Mouse (Mus musculus): Measurements from ENCODE around the gene Dlg1. TPM values are rescaled to one million over a fixed set of nuclear protein-coding genes. Genes with fewer than 3 reads are reported as not detected.
A peak's percentile ranks its signal among the peaks of the same experiment; 100 is the strongest.

The Dlg1 gene
- polyA plus RNA-seq, 1 experiment from 2014 or later: 30.8 TPM

- Histone ChIP-seq H3K4me1 (peaks cover 3% of the 10 kb centered on the region; the same call in 1 of the 2 replicates), H3K4me2 (replicated peaks) (no peak overlapping the region), H3K36me3 (no peaks in the 10 kb centered on the region), H3K27me3 (no peaks in the 10 kb centered on the region), H3K9ac (no peak overlapping the region), H3K27ac (replicated peaks) (no peak overlapping the region), H3K4me3 (replicated peaks) (no peak overlapping the region), H3K9me3 (replicated peaks) (no peaks in the 10 kb centered on the region)
- ATAC-seq (ENCODE audit: insufficient number of reproducible peaks, low FRiP score, low TSS enrichment, low read depth): no peak
- WGBS: 10% methylated on average over 2 of the region's 2 CpGs
Observed at GRCm38 (mm10) chr16:31657502-31657901, 5.7 kb upstream of the Dlg1 start.

- H3K4me3 ChIP-seq (replicated peaks): no peak overlapping the region
- no peaks in the 10 kb centered on the region for H3K27me3 ChIP-seq
- no peak overlapping the region for H3K4me2 ChIP-seq (replicated peaks)
- peaks cover 6% of the 10 kb centered on the region; the same call in 1 of the 2 replicates for H3K4me1 ChIP-seq
- no peaks in the 10 kb centered on the region for H3K36me3 ChIP-seq
- no peak overlapping the region for H3K9ac ChIP-seq
- H3K9me3 ChIP-seq (replicated peaks): no peaks in the 10 kb centered on the region
- ATAC-seq (ENCODE audit: insufficient number of reproducible peaks, low FRiP score, low TSS enrichment, low read depth): no peak
- WGBS: 57% methylated on average over 6 of the region's 6 CpGs
- no peak overlapping the region for H3K27ac ChIP-seq (replicated peaks)
Observed at GRCm38 (mm10) chr16:31658539-31659334, 4.5 kb upstream of the Dlg1 start.

- H3K9ac ChIP-seq: no peak overlapping the region
- H3K36me3 ChIP-seq: no peaks in the 10 kb centered on the region
- ATAC-seq (ENCODE audit: insufficient number of reproducible peaks, low FRiP score, low TSS enrichment, low read depth): no peak
- peaks cover 6% of the 10 kb centered on the region; the same call in 1 of the 2 replicates for H3K4me1 ChIP-seq
- WGBS: 63% methylated on average over 5 of the region's 5 CpGs
- H3K4me3 ChIP-seq (replicated peaks): no peak overlapping the region
- no peak overlapping the region for H3K4me2 ChIP-seq (replicated peaks)
- no peaks in the 10 kb centered on the region for H3K27me3 ChIP-seq
- no peak overlapping the region for H3K27ac ChIP-seq (replicated peaks)
- no peaks in the 10 kb centered on the region for H3K9me3 ChIP-seq (replicated peaks)
Observed at GRCm38 (mm10) chr16:31659453-31659852, 3.8 kb upstream of the Dlg1 start.

GRCm38 (mm10) chr16:31662556-31663378, 476 bp upstream of the Dlg1 start:
- Histone ChIP-seq H3K4me2 (replicated peaks) (peak overlapping the region; percentile 88), H3K36me3 (no peaks in the 10 kb centered on the region; the same call in 1 of the 2 replicates), H3K4me1 (peaks cover 21% of the 10 kb centered on the region), H3K27me3 (no peaks in the 10 kb centered on the region), H3K9ac (peak overlapping the region; percentile 97), H3K27ac (replicated peaks) (peak overlapping the region; percentile 98), H3K4me3 (replicated peaks) (peak overlapping the region; percentile 95), H3K9me3 (replicated peaks) (no peaks in the 10 kb centered on the region)
- 9% methylated on average over 22 of the region's 22 CpGs for WGBS
- ATAC-seq (ENCODE audit: insufficient number of reproducible peaks, low FRiP score, low TSS enrichment, low read depth): no peak

- ATAC-seq (ENCODE audit: insufficient number of reproducible peaks, low FRiP score, low TSS enrichment, low read depth): peak; percentile 27
- Histone ChIP-seq H3K4me3 (replicated peaks) (peak overlapping the region; percentile 95), H3K9ac (peak overlapping the region; percentile 97), H3K4me2 (replicated peaks) (peak overlapping the region; percentile 88), H3K27ac (replicated peaks) (peak overlapping the region; percentile 98), H3K9me3 (replicated peaks) (no peaks in the 10 kb centered on the region), H3K4me1 (peaks cover 21% of the 10 kb centered on the region), H3K27me3 (no peaks in the 10 kb centered on the region), H3K36me3 (no peaks in the 10 kb centered on the region; the same call in 1 of the 2 replicates)
- WGBS: 0% methylated on average over 30 of the region's 36 CpGs
Observed at GRCm38 (mm10) chr16:31664287-31664597, 999 bp downstream of the Dlg1 start.

- Histone ChIP-seq H3K4me2 (replicated peaks) (no peak overlapping the region), H3K4me3 (replicated peaks) (no peak overlapping the region), H3K9ac (no peak overlapping the region), H3K9me3 (replicated peaks) (no peaks in the 10 kb centered on the region), H3K27me3 (no peaks in the 10 kb centered on the region), H3K36me3 (peaks cover 12% of the 10 kb centered on the region; the same call in 1 of the 2 replicates), H3K4me1 (no peaks in the 10 kb centered on the region), H3K27ac (replicated peaks) (no peak overlapping the region)
- WGBS: 39% methylated on average over 1 of the region's 1 CpGs
- no peak for ATAC-seq (ENCODE audit: insufficient number of reproducible peaks, low FRiP score, low TSS enrichment, low read depth)
Observed at GRCm38 (mm10) chr16:31672202-31672601, 9.0 kb downstream of the Dlg1 start.

- Histone ChIP-seq H3K27ac (replicated peaks) (no peak overlapping the region), H3K27me3 (no peaks in the 10 kb centered on the region), H3K4me1 (no peaks in the 10 kb centered on the region), H3K4me3 (replicated peaks) (no peak overlapping the region), H3K36me3 (peaks cover 8% of the 10 kb centered on the region; the same call in 1 of the 2 replicates), H3K4me2 (replicated peaks) (no peak overlapping the region), H3K9me3 (replicated peaks) (no peaks in the 10 kb centered on the region), H3K9ac (no peak overlapping the region)
- ATAC-seq (ENCODE audit: insufficient number of reproducible peaks, low FRiP score, low TSS enrichment, low read depth): no peak
- WGBS: 90% methylated on average over 4 of the region's 4 CpGs
Observed at GRCm38 (mm10) chr16:31677463-31677862, 14.2 kb downstream of the Dlg1 start.

GRCm38 (mm10) chr16:31682291-31682690, 19.0 kb downstream of the Dlg1 start:
- no peak overlapping the region for H3K9ac ChIP-seq
- peaks cover 6% of the 10 kb centered on the region for H3K36me3 ChIP-seq
- 90% methylated on average over 6 of the region's 6 CpGs for WGBS
- H3K4me3 ChIP-seq (replicated peaks): no peak overlapping the region
- H3K27ac ChIP-seq (replicated peaks): no peak overlapping the region
- no peaks in the 10 kb centered on the region for H3K9me3 ChIP-seq (replicated peaks)
- ATAC-seq (ENCODE audit: insufficient number of reproducible peaks, low FRiP score, low TSS enrichment, low read depth): no peak
- no peak overlapping the region for H3K4me2 ChIP-seq (replicated peaks)
- H3K27me3 ChIP-seq: no peaks in the 10 kb centered on the region
- H3K4me1 ChIP-seq: 0 out of 2 replicates have a peak, but pooled peaks cover 5% of the 10 kb centered on the region

- Histone ChIP-seq H3K4me3 (replicated peaks) (no peak overlapping the region), H3K27me3 (no peaks in the 10 kb centered on the region), H3K4me2 (replicated peaks) (no peak overlapping the region), H3K27ac (replicated peaks) (no peak overlapping the region), H3K9me3 (replicated peaks) (no peaks in the 10 kb centered on the region), H3K36me3 (peaks cover 6% of the 10 kb centered on the region), H3K9ac (no peak overlapping the region), H3K4me1 (0 out of 2 replicates have a peak, but pooled peaks cover 5% of the 10 kb centered on the region)
- 70% methylated on average over 9 of the region's 9 CpGs for WGBS
- ATAC-seq (ENCODE audit: insufficient number of reproducible peaks, low FRiP score, low TSS enrichment, low read depth): no peak
Observed at GRCm38 (mm10) chr16:31683670-31684430, 20.6 kb downstream of the Dlg1 start.

- WGBS: 89% methylated on average over 4 of the region's 4 CpGs
- H3K4me3 ChIP-seq (replicated peaks): no peak overlapping the region
- H3K9ac ChIP-seq: no peak overlapping the region
Observed at GRCm38 (mm10) chr16:31684771-31685170, 21.5 kb downstream of the Dlg1 start.

GRCm38 (mm10) chr16:31687766-31688165, 24.5 kb downstream of the Dlg1 start:
- Histone ChIP-seq H3K36me3 (peaks cover 6% of the 10 kb centered on the region), H3K9ac (no peak overlapping the region), H3K4me1 (0 out of 2 replicates have a peak, but pooled peaks cover 5% of the 10 kb centered on the region), H3K4me2 (replicated peaks) (no peak overlapping the region), H3K4me3 (replicated peaks) (no peak overlapping the region), H3K27me3 (no peaks in the 10 kb centered on the region), H3K27ac (replicated peaks) (no peak overlapping the region), H3K9me3 (replicated peaks) (no peaks in the 10 kb centered on the region)
- ATAC-seq (ENCODE audit: insufficient number of reproducible peaks, low FRiP score, low TSS enrichment, low read depth): no peak

More at GRCm38 (mm10) chr16:31684771-31685170, 21.5 kb downstream of the Dlg1 start:
- Histone ChIP-seq H3K27ac (replicated peaks) (no peak overlapping the region), H3K4me1 (0 out of 2 replicates have a peak, but pooled peaks cover 5% of the 10 kb centered on the region), H3K4me2 (replicated peaks) (no peak overlapping the region), H3K9me3 (replicated peaks) (no peaks in the 10 kb centered on the region), H3K27me3 (no peaks in the 10 kb centered on the region), H3K36me3 (peaks cover 6% of the 10 kb centered on the region)
- ATAC-seq (ENCODE audit: insufficient number of reproducible peaks, low FRiP score, low TSS enrichment, low read depth): no peak
